Mouse (Mus musculus): ENCODE results near the gene Onecut3.

GRCm38 (mm10) chr10:80510273-80510660 is 15.6 kb downstream of the Onecut3 start:
- no peak for TF ChIP-seq HCFC1 (IDR thresholded peaks at IDR 0.05; ENCODE audit: borderline replicate concordance, insufficient read depth, low read length)
- no peak for TF ChIP-seq ZC3H11A (IDR thresholded peaks at IDR 0.05; ENCODE audit: borderline replicate concordance, low read depth, low read length)
- TF ChIP-seq CHD2 (IDR thresholded peaks at IDR 0.05; ENCODE audit: low read depth, low read length): no peak
- no peak for TF ChIP-seq MAFK (IDR thresholded peaks at IDR 0.05; ENCODE audit: insufficient read depth, low read depth, low read length)
- no peak for TF ChIP-seq ZNF384 (IDR thresholded peaks at IDR 0.05; ENCODE audit: low read depth, low read length)

All from ES-E14 (cell line).